Mouse (Mus musculus): ENCODE data around the gene Dapl1.

Dapl1 gene

DNA sequence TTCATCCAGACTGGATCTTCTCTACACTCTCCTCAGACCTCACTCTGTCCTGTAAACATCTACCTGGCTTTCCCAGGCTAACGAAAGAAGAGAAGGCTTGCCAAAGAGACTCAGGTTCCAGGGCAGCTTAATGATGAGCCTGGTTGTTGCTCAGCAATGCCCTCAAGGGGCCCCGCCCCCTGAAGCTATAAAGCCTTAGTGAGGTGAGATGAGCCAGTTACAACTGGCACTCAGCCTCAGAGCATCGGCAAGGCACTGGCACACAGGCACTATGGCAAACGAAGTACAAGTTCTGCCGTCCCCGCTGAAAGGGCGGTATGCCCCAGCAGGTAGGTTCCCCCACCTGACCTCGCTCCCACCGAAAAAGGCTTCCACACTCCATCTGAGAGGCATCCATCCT lies at the start of gene Dapl1:
Gene Dapl1, plus strand, starts transcription at position 216 of the 400 bp plus-strand sequence.
- DNase-seq (ENCODE audit: low spot score): no peak

DNA sequence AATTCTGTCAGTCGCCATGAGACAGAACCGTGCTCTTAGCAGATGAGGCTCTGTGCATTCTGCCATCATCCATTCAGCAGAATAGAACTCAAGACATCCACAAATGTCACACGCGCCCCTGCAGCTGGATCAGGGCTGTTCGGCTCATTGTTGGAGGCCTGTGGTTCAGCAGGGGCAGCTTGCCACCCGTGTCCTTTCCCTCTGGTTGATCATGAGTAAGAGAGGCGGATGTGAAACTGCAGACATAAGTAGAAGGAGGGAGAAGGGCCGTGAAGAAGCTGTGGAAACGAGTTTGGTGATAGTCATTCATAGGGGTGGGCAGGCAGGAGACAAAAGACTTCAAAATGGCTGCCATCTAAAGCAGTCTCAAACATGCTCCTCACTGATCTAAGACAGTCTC lies 49.6 kb upstream of the Dapl1 start:
- DNase-seq (ENCODE audit: low spot score): no peak

DNA sequence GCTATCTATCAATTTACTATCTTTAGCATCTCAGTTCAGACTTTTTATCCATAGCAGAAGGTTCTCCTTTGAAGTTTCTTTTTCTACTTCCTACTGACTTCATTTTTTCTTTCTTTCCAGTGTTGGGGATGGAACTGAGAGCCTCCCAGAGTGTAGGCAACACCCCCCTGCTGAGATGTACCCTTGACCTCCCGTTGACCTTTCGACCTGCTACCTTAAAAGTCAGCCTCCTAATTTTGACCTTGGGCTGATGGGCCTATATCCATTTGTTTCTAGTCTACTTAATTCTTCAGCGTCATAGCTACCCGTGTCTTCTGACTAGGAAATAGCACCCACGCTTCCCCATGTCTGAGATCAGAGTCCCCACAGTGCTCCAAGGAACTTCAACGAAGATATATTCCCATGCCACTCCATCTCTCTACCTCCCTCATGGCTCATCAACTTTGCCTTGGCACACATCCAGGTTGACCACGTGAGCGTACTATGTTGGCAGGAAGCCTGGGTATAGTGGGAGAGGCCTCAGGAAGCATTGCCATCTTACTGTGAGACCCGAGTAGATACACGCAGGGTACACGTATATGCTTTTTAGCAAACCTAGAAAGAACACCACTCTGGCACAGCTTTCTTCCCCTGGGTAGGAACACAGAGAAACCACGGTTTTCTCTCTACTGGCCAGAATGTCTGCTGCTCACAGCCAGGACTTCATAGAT lies 46.6 kb upstream of the Dapl1 start:
- DNase-seq (ENCODE audit: low spot score): peak; percentile 71

DNA sequence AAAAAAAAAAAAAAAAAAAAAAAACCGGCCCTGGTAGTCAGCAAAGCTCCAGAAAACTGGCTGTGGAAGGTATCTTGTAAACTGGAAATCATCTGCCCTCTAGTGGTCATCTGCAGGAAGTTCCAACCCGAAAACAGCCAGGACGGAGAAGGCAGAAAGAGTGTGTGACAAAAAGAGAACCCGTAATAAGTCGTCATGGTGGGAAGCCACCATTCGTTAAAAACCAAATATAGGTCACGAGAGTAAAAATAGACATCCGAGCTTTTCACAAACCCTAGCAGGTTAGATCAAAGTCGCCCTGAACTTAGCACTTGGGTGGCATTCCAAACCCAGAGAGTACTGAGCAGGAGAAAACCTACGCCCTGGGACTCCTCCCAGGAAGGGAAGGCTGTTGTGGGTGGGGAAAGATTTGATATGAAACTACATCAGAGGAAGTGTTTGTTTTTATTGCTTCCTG lies 45.9 kb upstream of the Dapl1 start:
- DNase-seq (ENCODE audit: low spot score): peak; percentile 74

DNA sequence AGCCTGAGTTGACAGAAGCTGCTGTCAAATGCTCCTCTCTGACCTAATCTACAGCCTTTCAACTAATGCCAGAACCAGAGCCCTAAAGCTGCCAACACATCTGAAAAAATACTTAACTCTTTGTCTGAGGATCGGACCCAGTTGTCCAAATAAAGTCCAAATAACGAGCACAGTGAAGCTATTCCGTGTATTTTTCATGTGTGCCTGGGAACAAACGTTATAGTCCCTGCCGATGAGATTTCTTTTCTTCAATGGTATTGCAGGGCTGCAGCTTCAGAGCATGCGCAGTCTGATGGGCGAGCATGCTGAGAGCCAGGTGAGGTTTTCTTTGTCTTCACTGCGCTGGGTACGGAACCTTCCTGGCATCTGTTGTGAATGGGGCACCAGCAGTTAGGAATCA lies 44.6 kb upstream of the Dapl1 start:
- no peak for DNase-seq (ENCODE audit: low spot score)

DNA sequence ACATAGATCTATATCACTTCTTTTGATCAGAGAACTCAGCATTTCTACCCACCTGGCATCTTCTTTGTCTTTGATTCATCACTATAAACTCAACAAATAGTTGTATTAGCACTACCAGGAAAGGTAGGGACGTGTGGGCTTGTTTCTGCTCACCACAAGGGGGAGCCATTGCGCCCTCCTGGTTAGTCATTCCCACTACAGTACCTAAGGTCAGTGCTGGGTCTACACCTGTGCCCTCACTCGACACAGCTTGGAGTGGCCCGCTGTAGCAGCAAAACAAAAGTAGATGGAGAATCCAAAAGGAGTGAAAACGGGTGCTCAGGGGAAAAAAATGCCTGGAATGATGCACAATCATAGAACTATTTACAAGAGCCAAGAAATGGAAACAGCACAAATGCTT lies 44.0 kb upstream of the Dapl1 start:
- DNase-seq (ENCODE audit: low spot score): no peak

DNA sequence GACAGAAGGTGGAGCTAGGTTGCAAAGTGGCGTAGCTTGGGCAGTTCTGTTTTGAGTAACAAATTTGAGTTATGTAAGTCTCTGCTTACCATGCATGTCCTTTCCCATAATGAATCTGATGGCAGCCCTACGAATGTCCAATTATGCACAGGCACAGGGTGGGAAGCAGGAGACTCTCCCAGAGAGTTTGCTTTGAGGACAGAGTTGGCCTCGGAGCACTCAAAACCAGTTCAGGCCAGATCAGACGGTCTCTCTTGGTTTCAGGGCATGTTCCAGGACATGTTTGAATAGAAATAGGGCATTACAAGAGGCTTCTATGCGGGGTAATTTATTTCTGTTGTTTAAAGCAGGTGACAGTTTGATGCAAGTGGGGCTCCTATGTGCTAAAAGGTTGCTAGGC lies 42.8 kb upstream of the Dapl1 start:
- no peak for DNase-seq (ENCODE audit: low spot score)

DNA sequence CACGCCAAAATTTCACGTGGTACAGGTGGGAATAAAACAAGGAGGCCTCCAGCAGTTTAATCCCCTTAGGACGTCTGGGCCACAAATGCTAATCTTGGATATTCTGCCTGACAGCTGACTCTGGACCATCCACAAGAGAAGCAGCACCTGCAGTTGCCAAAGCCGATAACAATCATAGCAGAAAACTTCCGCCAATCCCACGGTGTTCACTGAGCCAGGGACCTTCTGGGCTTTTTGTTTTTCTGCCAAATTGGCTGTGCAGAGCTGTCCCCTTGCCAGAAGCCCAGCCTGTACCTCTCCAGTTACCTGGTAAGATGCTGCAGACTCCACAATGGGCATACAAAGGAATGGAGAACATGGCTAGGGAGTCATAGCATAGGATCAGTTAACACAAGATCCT lies 37.8 kb upstream of the Dapl1 start:
- no peak for DNase-seq (ENCODE audit: low spot score)

DNA sequence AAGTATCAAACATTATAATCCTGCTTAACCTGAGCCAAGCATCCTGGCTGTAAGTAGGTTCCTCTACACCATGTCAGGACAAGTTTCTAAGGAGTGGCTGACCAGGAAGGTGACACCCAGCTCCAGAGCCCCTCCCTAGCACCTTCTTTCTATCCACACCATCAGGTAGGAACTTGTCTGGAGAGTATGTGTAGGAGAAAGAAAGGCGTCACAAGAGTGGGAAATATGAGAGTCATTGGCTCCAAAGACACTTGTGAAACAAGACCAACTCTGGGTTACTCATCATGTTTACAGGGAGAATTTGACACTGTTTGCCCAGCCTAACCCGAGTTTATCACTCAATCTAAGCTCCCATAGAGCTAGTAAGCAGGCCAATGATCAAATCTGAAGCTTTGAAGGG lies 36.7 kb upstream of the Dapl1 start:
- no peak for DNase-seq (ENCODE audit: low spot score)

DNA sequence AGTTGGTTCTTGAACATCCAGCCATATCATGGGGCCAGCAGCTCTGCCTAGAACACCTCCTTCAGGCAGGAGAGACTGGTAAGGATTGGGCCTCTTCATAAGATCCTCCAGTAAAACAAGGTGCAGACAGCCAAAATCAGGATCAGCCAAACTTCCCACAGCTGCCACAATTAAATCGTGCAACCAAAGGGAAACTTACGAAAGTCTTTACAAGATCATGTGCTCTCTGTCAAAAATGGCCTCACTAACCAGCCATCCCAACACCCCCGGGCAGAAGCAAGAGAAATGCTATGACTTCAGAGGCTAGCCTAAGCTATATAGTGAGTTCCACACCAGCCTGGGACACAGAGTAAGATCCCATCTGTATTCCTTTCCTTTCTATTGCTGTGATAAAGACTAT lies 35.9 kb upstream of the Dapl1 start:
- no peak for DNase-seq (ENCODE audit: low spot score)

DNA sequence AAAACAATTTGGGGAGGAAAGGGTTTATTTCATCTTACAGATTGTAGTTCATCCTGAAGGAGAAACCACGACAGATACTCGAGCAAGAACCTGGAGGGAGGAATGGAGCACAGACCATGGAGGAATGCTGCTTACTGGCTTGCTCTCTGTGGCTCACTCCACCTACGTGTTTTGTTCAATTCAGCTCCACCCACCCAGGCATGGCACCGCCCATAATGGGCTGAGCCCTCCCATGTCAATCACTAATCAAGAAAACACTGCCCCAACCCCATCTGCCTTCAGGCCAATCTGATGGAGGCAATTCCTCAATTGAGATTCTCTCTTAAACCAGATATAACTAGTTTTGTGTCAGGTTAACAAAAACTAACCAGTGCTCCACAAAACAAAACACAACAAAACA lies 35.5 kb upstream of the Dapl1 start:
- DNase-seq (ENCODE audit: low spot score): no peak

DNA sequence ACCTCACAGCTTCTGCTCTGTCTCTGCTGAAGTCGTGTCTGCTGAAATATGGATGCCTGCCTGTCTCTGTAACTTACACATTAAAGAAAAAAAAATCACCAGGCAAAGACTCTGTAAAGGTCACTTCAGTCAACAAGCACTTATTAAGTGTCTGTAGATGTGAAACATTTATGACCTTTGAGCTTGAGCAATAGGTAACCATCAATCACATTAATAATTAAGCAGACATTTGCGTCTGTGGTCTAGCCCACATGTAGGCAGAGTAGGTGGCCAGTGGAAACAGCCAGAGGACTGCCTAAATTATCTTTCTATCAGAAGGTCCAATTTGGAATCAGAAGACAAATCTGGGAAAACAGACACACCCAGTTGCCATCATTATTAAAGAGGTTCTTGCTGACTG lies 32.8 kb upstream of the Dapl1 start:
- no peak for DNase-seq (ENCODE audit: low spot score)

DNA sequence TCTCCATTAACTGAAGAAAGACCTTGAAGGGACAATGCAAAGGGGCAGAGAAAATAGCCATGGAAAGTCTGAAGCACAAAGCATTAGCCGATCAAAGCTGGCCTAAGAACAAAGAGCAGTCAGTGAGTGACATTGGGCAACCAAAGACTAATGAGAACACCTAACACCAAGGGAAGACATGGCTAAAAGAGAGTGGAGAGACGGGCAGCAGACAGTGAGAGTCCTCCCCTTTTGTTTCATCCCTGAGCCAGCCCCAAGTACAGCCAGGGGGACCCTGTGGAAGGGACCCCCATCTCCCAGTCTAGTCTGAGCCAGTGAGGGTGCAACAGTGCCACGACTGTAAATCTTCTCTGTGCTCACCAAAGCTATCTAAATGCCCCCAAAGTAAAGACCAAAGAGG lies 32.4 kb upstream of the Dapl1 start:
- no peak for DNase-seq (ENCODE audit: low spot score)

DNA sequence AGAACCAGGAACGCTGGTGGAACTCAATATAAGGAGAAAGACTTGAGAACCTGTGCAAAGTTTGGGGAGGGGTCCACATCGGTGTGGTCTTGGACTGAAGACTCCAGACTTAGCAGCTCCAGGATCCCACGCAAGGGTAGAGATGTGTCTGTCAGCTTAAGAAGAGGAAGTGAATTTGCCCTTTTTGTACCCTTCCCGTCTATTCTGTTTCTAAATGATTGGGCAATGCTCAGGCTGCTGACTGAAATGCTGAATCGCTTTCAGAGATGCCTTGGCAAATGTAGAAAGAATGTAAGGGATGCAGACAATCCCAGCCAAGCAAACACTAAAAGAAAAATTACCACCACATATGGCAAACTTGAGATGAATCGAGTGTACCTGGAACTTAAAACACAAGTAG lies 22.4 kb upstream of the Dapl1 start:
- no peak for DNase-seq (ENCODE audit: low spot score)

DNA sequence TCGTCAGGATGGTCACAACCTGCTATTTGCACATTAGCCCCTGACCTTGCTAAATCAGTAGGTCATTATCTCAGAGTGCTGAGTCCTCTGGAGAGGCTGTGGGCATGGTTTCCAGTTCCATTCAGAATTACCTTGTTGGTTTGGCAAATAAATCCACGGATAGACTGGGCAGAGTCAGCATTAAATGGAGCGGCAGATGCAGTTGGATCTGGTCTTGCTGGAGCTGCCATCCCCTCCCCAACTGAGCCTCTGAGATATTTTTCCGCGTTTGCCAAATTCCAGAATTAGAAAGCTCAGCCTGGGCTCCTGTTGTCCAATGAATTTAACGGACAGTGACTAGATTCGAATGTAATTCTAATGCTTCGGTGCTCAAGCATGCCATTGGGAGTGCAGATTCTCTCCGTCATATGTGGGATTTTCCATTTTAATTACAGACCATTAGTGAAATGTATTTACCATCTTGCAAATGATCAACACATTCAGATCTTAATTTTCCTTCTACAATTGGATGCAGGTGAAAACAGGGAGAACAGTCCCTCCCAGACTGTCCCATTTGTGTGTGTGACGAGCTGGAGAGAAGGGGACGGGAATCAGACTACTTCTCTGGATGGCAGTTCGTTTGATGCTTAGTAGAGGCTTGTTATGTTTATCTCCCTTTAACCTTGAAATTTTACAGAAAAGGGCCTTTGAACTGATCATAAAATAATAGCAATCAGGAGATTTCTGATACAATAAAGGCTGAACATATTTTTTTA lies 20.8 kb upstream of the Dapl1 start:
- no peak for DNase-seq (ENCODE audit: low spot score)

DNA sequence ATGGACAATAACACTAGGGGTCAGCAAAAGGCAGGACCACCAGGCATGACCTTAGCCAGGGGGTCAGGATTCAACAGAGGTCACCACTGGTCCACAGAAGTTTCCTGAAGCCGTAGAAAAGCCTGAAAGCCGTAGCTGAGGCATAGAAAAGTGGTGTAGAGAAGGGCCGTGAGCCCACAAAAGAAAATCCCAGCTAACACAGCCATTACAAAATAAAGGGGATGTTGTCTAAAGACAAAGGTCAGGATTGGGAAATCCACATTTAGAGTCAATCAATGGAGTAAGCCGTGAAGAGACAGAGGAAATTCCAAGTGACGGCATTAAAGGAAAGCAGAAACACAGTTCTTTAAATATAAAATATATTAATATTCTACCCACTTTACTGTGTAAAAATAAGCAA lies 18.8 kb upstream of the Dapl1 start:
- DNase-seq (ENCODE audit: low spot score): no peak

DNA sequence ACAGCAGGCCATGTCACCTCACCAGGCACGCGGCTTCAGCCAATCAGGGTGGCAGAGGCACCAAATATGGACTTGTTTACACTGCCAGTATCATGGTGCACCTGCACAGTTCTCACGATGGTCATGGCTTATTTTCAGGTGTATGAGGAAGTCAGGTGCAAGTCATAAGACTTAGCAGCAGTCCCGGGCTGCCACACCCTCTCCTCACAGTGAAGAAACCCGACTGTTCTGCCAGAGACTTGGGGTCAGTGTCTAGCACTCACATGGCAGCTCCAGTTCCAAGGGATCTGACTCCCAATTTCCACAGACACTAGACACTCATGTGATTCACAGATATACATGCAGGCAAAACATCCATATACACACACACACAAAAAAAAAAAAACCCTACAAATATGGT lies 18.1 kb upstream of the Dapl1 start:
- DNase-seq (ENCODE audit: low spot score): no peak

DNA sequence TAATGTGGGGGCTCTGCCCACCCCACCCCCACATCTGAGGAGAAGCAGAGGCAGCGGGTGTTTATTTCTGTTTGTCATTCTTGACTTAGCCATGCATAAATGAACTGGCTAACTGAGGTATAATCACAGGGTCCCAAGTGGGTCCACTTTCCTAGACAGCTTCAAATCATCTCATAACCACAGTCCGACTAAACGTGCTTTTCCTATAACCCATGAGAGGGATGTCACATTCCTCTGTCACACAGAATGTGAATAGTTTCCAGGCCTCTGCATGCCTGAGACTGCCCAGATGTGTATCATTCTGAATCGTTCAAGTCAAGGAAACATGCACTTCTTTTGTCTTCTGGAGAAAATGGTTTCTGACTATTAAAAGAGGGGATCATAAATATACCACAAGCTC lies 17.4 kb upstream of the Dapl1 start:
- no peak for DNase-seq (ENCODE audit: low spot score)

DNA sequence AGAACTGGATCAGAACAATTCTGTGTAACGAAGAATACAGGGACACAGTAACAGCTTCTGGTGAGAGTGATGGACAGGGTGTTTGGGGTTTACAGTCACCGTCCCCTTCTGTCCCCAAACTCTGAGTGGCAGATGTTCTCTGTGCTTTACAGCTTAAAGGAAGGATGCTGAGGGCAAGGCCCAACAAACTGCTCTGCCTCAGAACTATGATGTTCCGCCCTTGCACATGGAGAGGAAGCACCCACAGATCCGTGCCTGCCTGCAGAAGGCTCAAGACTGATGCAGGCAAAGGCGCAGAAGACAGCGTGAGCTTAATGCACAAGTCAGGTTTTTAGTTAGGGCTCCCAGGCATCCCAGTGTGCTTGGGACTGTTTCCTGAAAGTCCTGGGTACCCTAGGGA lies 16.5 kb upstream of the Dapl1 start:
- DNase-seq (ENCODE audit: low spot score): no peak

DNA sequence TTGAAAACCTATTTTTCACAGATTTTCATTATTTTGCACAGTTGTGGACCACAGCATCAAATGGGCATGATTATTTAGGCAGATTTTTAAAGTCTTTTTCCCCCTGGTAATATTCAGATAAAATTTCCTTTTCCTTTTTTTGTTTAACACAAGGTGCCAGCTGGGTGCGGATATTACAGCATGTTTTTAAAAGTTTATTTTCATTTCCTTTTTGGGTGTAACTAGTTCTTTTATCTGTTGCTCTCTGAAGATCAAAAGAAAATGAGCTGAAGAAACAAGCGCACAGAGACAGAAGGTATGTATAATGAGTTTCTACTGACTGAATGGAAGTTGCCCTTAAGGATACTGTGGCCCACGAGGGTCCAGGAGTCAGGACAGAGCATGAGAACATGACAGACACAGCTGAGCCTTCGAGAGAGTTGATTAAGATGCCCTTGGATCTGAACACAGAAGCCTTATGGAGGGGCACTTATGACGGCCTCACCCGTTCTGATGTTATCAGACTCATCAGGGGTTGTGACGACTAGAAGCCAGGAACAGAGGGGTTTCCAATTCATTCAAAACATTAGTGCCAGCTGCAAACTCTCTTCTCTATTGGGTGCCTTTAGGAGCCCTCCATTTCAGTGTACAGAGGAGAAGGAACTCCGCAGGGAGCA lies 14.7 kb upstream of the Dapl1 start:
- no peak for DNase-seq (ENCODE audit: low spot score)

DNA sequence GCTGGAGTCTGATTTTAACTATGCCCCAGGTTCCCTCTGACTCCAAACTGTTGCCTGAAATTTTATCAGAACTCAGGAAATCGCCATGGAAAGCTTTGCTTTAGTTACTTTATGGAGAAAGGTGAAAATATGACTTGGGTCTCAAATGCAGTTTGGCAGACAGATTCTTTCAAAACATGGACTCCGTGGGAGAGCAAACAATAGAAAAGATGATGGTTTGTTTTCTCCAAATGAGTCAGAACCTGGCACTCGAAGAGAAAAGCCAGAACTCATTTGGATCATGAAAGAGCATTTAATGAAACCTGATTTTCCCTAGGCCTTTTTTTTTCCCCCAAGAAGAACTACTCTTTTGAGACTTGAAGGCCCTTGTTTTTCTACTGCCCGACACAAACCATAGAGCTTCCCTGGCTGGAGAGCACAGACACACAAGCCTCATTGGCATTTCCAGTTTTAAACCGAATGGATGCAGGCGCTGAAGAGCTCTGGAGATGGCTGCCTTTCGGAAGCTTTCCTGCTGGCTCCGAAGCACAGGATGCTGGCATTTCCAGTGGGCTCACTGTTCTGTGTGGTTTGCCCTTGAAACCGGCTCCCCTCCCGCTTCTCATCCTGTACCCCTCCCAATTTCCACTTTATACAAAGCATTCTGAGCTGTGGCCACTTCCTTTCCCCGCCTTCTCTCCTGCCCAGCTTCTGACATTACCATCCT lies 14.0 kb upstream of the Dapl1 start:
- DNase-seq (ENCODE audit: low spot score): no peak

DNA sequence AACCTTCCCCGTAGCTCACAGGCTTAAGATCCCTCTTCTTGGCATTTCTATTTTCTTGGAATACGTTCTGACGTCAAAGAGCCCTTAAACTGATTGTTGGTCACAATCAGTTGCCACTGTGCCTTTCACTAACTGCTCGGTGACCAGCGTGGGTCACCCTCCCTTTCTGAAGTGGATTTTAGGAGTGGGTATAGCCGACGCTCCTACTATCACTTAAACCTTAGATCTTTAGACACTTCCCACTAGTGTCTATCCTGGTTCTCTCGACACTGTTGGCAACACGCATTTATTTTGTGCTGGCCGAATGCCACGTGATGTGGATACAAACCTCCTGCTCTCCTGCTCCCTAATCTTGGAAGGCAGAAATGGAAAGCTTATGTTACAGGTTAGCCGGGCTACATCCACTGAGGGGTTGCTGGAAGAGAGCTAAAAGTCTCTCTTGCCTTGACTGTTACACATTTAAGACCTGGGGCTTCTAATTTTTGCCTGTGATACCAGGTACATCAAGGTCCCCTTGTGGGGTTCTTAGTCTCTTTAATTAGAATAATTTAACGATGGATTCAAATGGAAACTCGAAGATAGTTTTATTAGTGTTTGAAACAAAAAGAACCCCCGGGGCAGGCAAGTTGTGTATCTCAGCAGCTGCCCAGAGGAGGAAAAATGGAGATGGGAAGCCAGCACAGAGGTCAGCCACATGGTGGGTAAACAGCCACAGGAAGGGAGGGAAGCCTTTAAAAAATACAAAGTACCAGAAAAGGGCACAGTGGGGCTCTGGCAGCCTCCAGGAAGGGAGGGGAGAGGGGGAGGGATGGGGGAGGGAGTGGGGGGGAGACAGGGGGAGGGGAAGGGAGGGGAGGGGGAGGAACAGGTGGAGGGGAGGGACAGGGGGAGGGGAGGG lies 13.2 kb upstream of the Dapl1 start:
- no peak for DNase-seq (ENCODE audit: low spot score)

Data from layer of hippocampus, adult 9-10 months (tissue).